Mouse (Mus musculus): Measurements from ENCODE around the gene Cdkn2aipnl.

DNA sequence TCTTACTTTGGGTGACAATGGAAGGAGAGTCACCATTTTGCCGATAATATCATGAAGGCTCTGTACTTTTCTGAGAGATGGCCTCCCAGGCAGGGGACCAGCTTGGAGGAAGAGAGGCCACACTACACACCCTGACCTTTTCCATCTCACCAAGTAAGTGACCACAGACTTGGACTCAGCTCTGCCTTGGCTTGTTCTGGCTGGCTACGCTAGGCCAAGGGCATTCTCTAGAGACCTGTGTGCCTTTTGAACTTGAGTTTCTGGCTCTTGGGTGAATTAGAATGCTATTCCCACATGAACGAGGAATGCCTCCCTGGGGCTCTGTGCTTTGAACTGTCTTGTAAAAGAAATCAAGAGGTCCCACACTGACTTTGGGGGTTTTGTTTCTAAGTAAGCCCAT is 33.2 kb upstream of the Cdkn2aipnl start:
- no peak for TF ChIP-seq GATA1 (IDR thresholded peaks at IDR 0.05; ENCODE audit: borderline replicate concordance, low read length)
- no peak for TF ChIP-seq FLI1 (IDR thresholded peaks at IDR 0.05; ENCODE audit: low read length)

Data from megakaryocyte, embryonic 14.5 days (primary cell).